Mouse (Mus musculus): ENCODE data around the gene Gm10591. TPM values are rescaled to one million over a fixed set of nuclear protein-coding genes. Genes with fewer than 3 reads are reported as not detected.
"Not testable (repeated sequence)": the region's sequence is repeated elsewhere in the genome, so short reads cannot be mapped to it uniquely, and the experiment has no call there.

Gm10591 gene
- polyA plus RNA-seq (2016; fragmentation: Nextera tagmentation; extraction: Ambion mirVana) = not detected in 2 replicates

DNA sequence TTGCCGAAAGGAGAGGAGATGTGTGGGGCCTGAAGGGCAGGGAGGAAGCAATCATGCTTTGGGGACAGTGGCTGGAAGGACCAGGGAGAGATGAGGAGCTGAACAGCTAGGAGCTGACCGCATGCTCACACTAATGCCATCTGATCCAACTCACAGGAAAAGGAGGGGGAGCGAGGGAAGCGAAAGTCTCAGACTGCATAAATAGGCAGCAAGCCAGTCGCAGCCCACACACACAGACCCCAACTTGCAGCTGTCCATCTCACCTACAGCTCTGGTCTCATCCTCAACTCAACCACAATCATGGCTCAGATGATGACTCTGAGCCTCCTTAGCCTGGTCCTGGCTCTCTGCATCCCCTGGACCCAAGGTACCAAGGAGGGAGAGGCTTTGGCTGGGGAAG, at the start of gene Gm10591:
Gene Gm10591 (plus strand): TSS at position 301 of the 400 bp plus-strand sequence.
- not testable (repeated sequence) for H3K27me3 ChIP-seq (ENCODE audit: insufficient read depth, poor library complexity, severe bottlenecking); H3K9me3 ChIP-seq; DNase-seq (ENCODE audit: low spot score); H3K27ac ChIP-seq; H3K4me3 ChIP-seq; H3K4me1 ChIP-seq (replicated peaks); H3K36me3 ChIP-seq
- no CpG with 5 or more reads among the region's 5 CpGs for WGBS

DNA sequence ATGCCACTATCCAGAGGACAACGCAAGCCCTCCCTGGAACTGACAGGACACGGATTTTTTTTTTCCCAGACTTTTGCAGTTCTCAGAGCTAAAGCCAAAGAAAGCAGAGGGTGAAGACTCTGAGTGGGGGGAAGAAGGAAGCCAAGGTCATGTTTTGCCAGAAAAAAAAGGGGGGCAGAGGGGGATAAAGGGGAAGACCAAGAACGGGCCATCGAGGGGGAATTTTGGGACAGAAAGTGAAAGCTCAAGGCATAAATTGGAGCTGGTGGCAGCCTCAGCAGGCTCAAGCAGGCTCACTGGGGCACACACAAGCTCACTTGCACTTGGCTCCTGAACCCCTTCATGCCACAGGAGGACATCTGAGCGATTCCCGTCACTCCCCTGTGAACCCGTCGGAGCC, 17.4 kb downstream of the Gm10591 start, which contains the start of gene Gm2564:
Gene Gm2564 (plus strand): TSS at position 301 of the 400 bp plus-strand sequence.
- H3K27ac ChIP-seq; H3K27me3 ChIP-seq (ENCODE audit: insufficient read depth, poor library complexity, severe bottlenecking); DNase-seq (ENCODE audit: low spot score); H3K4me3 ChIP-seq; H3K9me3 ChIP-seq; H3K4me1 ChIP-seq (replicated peaks); H3K36me3 ChIP-seq: not testable (repeated sequence)
- WGBS = no CpG with 5 or more reads among the region's 8 CpGs

- H3K9me3 ChIP-seq; H3K36me3 ChIP-seq; H3K27ac ChIP-seq; DNase-seq (ENCODE audit: low spot score); H3K4me1 ChIP-seq (replicated peaks); H3K27me3 ChIP-seq (ENCODE audit: insufficient read depth, poor library complexity, severe bottlenecking); H3K4me3 ChIP-seq: not testable (repeated sequence)
- no CpG with 5 or more reads among the region's 9 CpGs for WGBS
Measured at GRCm38 (mm10) chr4:42654951-42655350, 43.0 kb downstream of the Gm10591 start, which contains the start of gene Ccl27b. Ccl27b (plus strand) TSS chr4:42655251.

DNA sequence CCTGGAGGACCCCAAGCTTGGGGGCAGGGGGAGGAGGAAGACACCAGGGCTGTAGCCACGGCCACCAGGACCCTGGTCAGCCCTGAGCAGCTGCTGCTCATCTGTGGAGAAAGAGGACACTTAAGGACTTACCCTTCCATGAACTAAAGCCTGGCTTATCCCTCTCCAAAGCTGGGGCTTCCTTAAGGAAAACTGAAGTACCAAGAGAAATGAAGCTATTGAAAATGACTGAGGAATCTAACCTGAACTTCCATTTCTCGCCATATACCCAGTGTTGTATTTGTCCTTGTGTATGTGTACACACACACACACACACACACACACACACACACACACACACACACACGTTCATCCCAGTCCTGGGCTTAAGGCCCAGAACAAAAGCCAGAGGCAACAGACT, 49.8 kb downstream of the Gm10591 start, which contains the start of gene Il11ra2:
Gene Il11ra2 (minus strand): TSS at position 101 of the 400 bp plus-strand sequence.
- no CpG with 5 or more reads among the region's 3 CpGs for WGBS
- H3K4me3 ChIP-seq; H3K4me1 ChIP-seq (replicated peaks); H3K9me3 ChIP-seq; H3K36me3 ChIP-seq; H3K27ac ChIP-seq; H3K27me3 ChIP-seq (ENCODE audit: insufficient read depth, poor library complexity, severe bottlenecking); DNase-seq (ENCODE audit: low spot score): not testable (repeated sequence)

Other genes with a start within 250 kb of the Gm10591 start
- not detected in 2 replicates for gene Gm21586, start 172.8 kb upstream of the Gm10591 start, polyA plus RNA-seq (2016; fragmentation: Nextera tagmentation; extraction: Ambion mirVana)
- 0.05 TPM in 1 of 2 replicates, not detected in the other for gene Gm2163, start 145.4 kb upstream of the Gm10591 start, polyA plus RNA-seq (2016; fragmentation: Nextera tagmentation; extraction: Ambion mirVana)
- not detected in 2 replicates for gene Fam205a2, start 84.0 kb upstream of the Gm10591 start, polyA plus RNA-seq (2016; fragmentation: Nextera tagmentation; extraction: Ambion mirVana)
- gene Gm2564, start 17.5 kb downstream of the Gm10591 start, polyA plus RNA-seq (2016; fragmentation: Nextera tagmentation; extraction: Ambion mirVana) = not detected in 2 replicates
- gene Ccl27b, start 43.1 kb downstream of the Gm10591 start, polyA plus RNA-seq (2016; fragmentation: Nextera tagmentation; extraction: Ambion mirVana) = not detected in 2 replicates
- not detected in 2 replicates for gene Il11ra2, start 49.7 kb downstream of the Gm10591 start, polyA plus RNA-seq (2016; fragmentation: Nextera tagmentation; extraction: Ambion mirVana)
- 0.87 and 0.99 TPM in 2 replicates for gene 4930578G10Rik, start 123.3 kb downstream of the Gm10591 start, polyA plus RNA-seq (2016; fragmentation: Nextera tagmentation; extraction: Ambion mirVana)
- gene Ccl19, start 144.4 kb downstream of the Gm10591 start, polyA plus RNA-seq (2016; fragmentation: Nextera tagmentation; extraction: Ambion mirVana) = 0.27 TPM in 1 of 2 replicates, not detected in the other
- gene Ccl21a, start 161.8 kb downstream of the Gm10591 start, polyA plus RNA-seq (2016; fragmentation: Nextera tagmentation; extraction: Ambion mirVana) = 0.26 and 0.34 TPM in 2 replicates
- not detected in 2 replicates for gene Fam205a1, start 241.7 kb downstream of the Gm10591 start, polyA plus RNA-seq (2016; fragmentation: Nextera tagmentation; extraction: Ambion mirVana)
- 0.67 TPM in 1 of 2 replicates, not detected in the other for gene Gm12394, start 244.6 kb downstream of the Gm10591 start, polyA plus RNA-seq (2016; fragmentation: Nextera tagmentation; extraction: Ambion mirVana)